In genomic region chr3:50628092-50628696, GRCm38 (mm10) we compare ENCODE assay signal across 9 mouse cellular contexts.
DNase-seq lines count a peak whose midpoint lies in the region; ATAC-seq and TF ChIP-seq lines count a peak whose summit lies in the region.
"Had no signal": no experiment of that assay in that cellular context is flagged by ENCODE, and none has a peak within 500 bp of the region (broad histone marks: within the 10 kb centered on the region; RNA-seq: fewer than 3 reads in every experiment).

No protein-coding gene starts in this region.

- TF ChIP-seq POLR2A in heart, adult 2 months (IDR thresholded peaks at IDR 0.05; ENCODE audit: insufficient read depth, low read depth, low read length), result no peak

- intact Hi-C loops in heart, adult 2 months (cut with DNase I), result no loop called here

- H3K9me3 ChIP-seq in heart, embryonic 11.5 days (replicated peaks; ENCODE audit: control insufficient read depth, low read length), result no peaks in the 10 kb centered on the region
- no peaks in the 10 kb centered on the region for H3K9me3 ChIP-seq in hindbrain, embryonic 12.5 days (replicated peaks)
- 0 out of 2 replicates have a peak, but pooled peaks cover 3% of the 10 kb centered on the region for H3K9me3 ChIP-seq in midbrain, embryonic 14.5 days (ENCODE audit: control insufficient read depth, low read length)
- H3K9me3 ChIP-seq: limb, embryonic 10.5 days had no signal

- H3K79me2 ChIP-seq in heart, adult 2 months (replicated peaks; ENCODE audit: control insufficient read depth, insufficient read depth, low read length), result no peaks in the 10 kb centered on the region

- WGBS in heart, adult 2 months, result 59% methylated on average over 9 of the region's 9 CpGs
- WGBS in heart, embryonic 11.5 days (ENCODE audit: insufficient replicate concordance), result 77% methylated on average over 9 of the region's 9 CpGs
- WGBS in hindbrain, embryonic 12.5 days, result 91% methylated on average over 9 of the region's 9 CpGs
- WGBS in midbrain, embryonic 14.5 days, result 90% methylated on average over 9 of the region's 9 CpGs

- TF ChIP-seq CTCF in heart, adult 2 months (IDR thresholded peaks at IDR 0.05), result no peak

- H3K27ac ChIP-seq in heart, adult 2 months, result no peak overlapping the region
- no peak overlapping the region for H3K27ac ChIP-seq in heart, embryonic 11.5 days (ENCODE audit: low read depth, low read length)
- H3K27ac ChIP-seq in hindbrain, embryonic 12.5 days, result no peak overlapping the region
- no peak overlapping the region for H3K27ac ChIP-seq in midbrain, embryonic 14.5 days (replicated peaks; ENCODE audit: low read depth, low read length)
- H3K27ac ChIP-seq: limb, embryonic 10.5 days had no signal

- H3K9ac ChIP-seq in heart, adult 2 months (ENCODE audit: low read depth, low read length), result no peak overlapping the region
- H3K9ac ChIP-seq in heart, embryonic 11.5 days (ENCODE audit: low read depth, low read length), result no peak overlapping the region
- H3K9ac ChIP-seq in hindbrain, embryonic 12.5 days, result no peak overlapping the region
- no peak overlapping the region for H3K9ac ChIP-seq in midbrain, embryonic 14.5 days (replicated peaks; ENCODE audit: low read length)

- no peaks in the 10 kb centered on the region for H3K4me1 ChIP-seq in heart, adult 2 months (ENCODE audit: control insufficient read depth, insufficient read depth, low read length)
- no peaks in the 10 kb centered on the region for H3K4me1 ChIP-seq in heart, embryonic 11.5 days (ENCODE audit: control insufficient read depth, insufficient read depth, low read length)
- H3K4me1 ChIP-seq in hindbrain, embryonic 12.5 days, result no peaks in the 10 kb centered on the region
- no peaks in the 10 kb centered on the region for H3K4me1 ChIP-seq in midbrain, embryonic 14.5 days (ENCODE audit: control insufficient read depth, insufficient read depth, low read length)
- H3K4me1 ChIP-seq: limb, embryonic 10.5 days had no signal

- no peak overlapping the region for H3K4me2 ChIP-seq in heart, embryonic 11.5 days
- H3K4me2 ChIP-seq in hindbrain, embryonic 12.5 days (replicated peaks), result no peak overlapping the region
- no peak overlapping the region for H3K4me2 ChIP-seq in midbrain, embryonic 14.5 days (ENCODE audit: low read length)

- no peaks in the 10 kb centered on the region for H3K36me3 ChIP-seq in heart, adult 2 months (ENCODE audit: control insufficient read depth, insufficient read depth, low read length)
- no peaks in the 10 kb centered on the region for H3K36me3 ChIP-seq in heart, embryonic 11.5 days (ENCODE audit: control insufficient read depth, insufficient read depth, low read length)
- no peaks in the 10 kb centered on the region for H3K36me3 ChIP-seq in hindbrain, embryonic 12.5 days
- H3K36me3 ChIP-seq in midbrain, embryonic 14.5 days (ENCODE audit: control insufficient read depth, insufficient read depth, low read length), result no peaks in the 10 kb centered on the region
- H3K36me3 ChIP-seq: limb, embryonic 10.5 days had no signal

- ATAC-seq in heart, embryonic 11.5 days (replicated peaks; ENCODE audit: insufficient number of reproducible peaks, low FRiP score, low TSS enrichment), result no peak
- ATAC-seq in megakaryocyte progenitor cell, adult 5-6 weeks (replicated peaks; ENCODE audit: poor library complexity), result peak; percentile 98
- ATAC-seq in hindbrain, embryonic 12.5 days (ENCODE audit: low FRiP score), result no peak
- ATAC-seq in midbrain, embryonic 14.5 days (ENCODE audit: low FRiP score, low TSS enrichment), result no peak

- TF ChIP-seq EP300 in heart, adult 2 months (IDR thresholded peaks at IDR 0.05; ENCODE audit: insufficient read depth, low read depth, low read length), result no peak

- no peak overlapping the region for H3K4me3 ChIP-seq in heart, adult 2 months
- no peak overlapping the region for H3K4me3 ChIP-seq in heart, embryonic 11.5 days (ENCODE audit: low read depth, low read length)
- no peak overlapping the region for H3K4me3 ChIP-seq in hindbrain, embryonic 12.5 days
- H3K4me3 ChIP-seq in midbrain, embryonic 14.5 days (replicated peaks; ENCODE audit: low read depth, low read length), result no peak overlapping the region
- H3K4me3 ChIP-seq: limb, embryonic 10.5 days had no signal

- no peaks in the 10 kb centered on the region for H3K27me3 ChIP-seq in heart, adult 2 months (ENCODE audit: control insufficient read depth, insufficient read depth, low read length)
- no peaks in the 10 kb centered on the region for H3K27me3 ChIP-seq in heart, embryonic 11.5 days (ENCODE audit: control insufficient read depth, insufficient read depth, low read length)
- H3K27me3 ChIP-seq in hindbrain, embryonic 12.5 days, result no peaks in the 10 kb centered on the region
- no peaks in the 10 kb centered on the region for H3K27me3 ChIP-seq in midbrain, embryonic 14.5 days (ENCODE audit: control insufficient read depth, insufficient read depth, low read length)

- DNase-seq in heart, adult 2 months, result peak; percentile 14 to 23
- peak; percentile 98 for DNase-seq in 416B (ENCODE audit: low read depth)
- peak; percentile 16 for DNase-seq in T-cell, adult 2 months (ENCODE audit: low spot score)
- DNase-seq in midbrain, embryonic 14.5 days, result no peak
- no peak for DNase-seq in embryo, embryonic 11 days

Comparison
In these comparisons a context has a peak if more than half of its experiments do, and no peak if none do; other contexts are left out.
1. DNase-seq: peak in heart, adult 2 months (2 of 2), 416B (single experiment) and T-cell, adult 2 months (single experiment); none in midbrain, embryonic 14.5 days (single experiment) and embryo, embryonic 11 days (single experiment).